Mouse (Mus musculus) liver, adult 2 months (tissue): ENCODE data around the gene Tent4a. TPM values are rescaled to one million over a fixed set of nuclear protein-coding genes. Genes with fewer than 3 reads are reported as not detected.
"Not testable (repeated sequence)": the region's sequence is repeated elsewhere in the genome, so short reads cannot be mapped to it uniquely, and the experiment has no call there.

Source experiments
- DNase-seq: peaks from one replicate; pipeline ENCODE4 v3.0.0-alpha.2; 2011; ENCODE audit warnings: low read depth, low spot score; ENCODE audit errors: extremely low read depth
- H3K27ac ChIP-seq: fragments of 200-500 bp; replicated peaks from 2 replicates; pipeline ENCODE4 v1.5.1; 2012; ENCODE audit warnings: low read depth, mild to moderate bottlenecking, control low read depth, inconsistent platforms, low read length; ENCODE audit not compliant: insufficient read depth
- H3K27me3 ChIP-seq: fragments of 200-500 bp; 2 replicates; pipeline ENCODE4 v1.6.1; 2012; ENCODE audit warnings: mild to moderate bottlenecking, moderate library complexity, low read length, inconsistent platforms; ENCODE audit not compliant: control insufficient read depth, insufficient read depth
- H3K36me3 ChIP-seq: fragments of 200-500 bp; 2 replicates; pipeline ENCODE4 v1.6.1; 2012; ENCODE audit warnings: low read length, inconsistent platforms; ENCODE audit not compliant: control insufficient read depth, insufficient read depth
- H3K4me1 ChIP-seq: fragments of 200-500 bp; 2 replicates; pipeline ENCODE4 v1.6.1; 2011; ENCODE audit warnings: low read length; ENCODE audit not compliant: control insufficient read depth, insufficient read depth
- H3K4me3 ChIP-seq: fragments of 200-500 bp; 2 replicates; pipeline ENCODE4 v1.5.1; 2011; ENCODE audit warnings: low read depth, mild to moderate bottlenecking, control low read depth, low read length, moderate library complexity; ENCODE audit not compliant: insufficient read depth
- H3K79me2 ChIP-seq: fragments of 200-500 bp; 2 replicates; pipeline ENCODE4 v1.6.1; 2012; ENCODE audit warnings: inconsistent platforms, mild to moderate bottlenecking, low read length, moderate library complexity; ENCODE audit not compliant: control insufficient read depth, insufficient read depth
- H3K9ac ChIP-seq: fragments of 200-500 bp; 2 replicates; pipeline ENCODE4 v1.6.1; 2012; ENCODE audit warnings: low read depth, mild to moderate bottlenecking, control low read depth, inconsistent platforms, low read length
- CTCF ChIP-seq: fragments of 200-500 bp; IDR thresholded peaks from 2 replicates; pipeline ENCODE4 v1.5.1; 2011; ENCODE audit warnings: low read depth, low read length, control low read depth
- POLR2A ChIP-seq: fragments of 200-500 bp; IDR thresholded peaks from 2 replicates; pipeline ENCODE4 v1.6.1; 2011; ENCODE audit warnings: low read length, control low read depth; ENCODE audit not compliant: insufficient read depth; ENCODE audit errors: extremely low read depth
- WGBS: fragments of 180-500 bp; shearing (Covaris S2); methylation state at CpG from one replicate; pipeline ENCODE4 v1.1.7; 2018; 5-methylcytosine and 5-hydroxymethylcytosine counted together
- polyA plus RNA-seq: library from polyadenylated mRNA; depleted of rRNA; stranded (reverse); fragments of >200 nt; gene quantifications from 2 replicates; pipeline ENCODE4 v1.2.3, GENCODE M21; 2012
- total RNA-seq: library from RNA; depleted of rRNA; stranded (reverse); fragments of >200 nt; gene quantifications from 2 replicates; pipeline ENCODE4 v1.2.3, GENCODE M21; 2014

The Tent4a gene
- total and polyA plus RNA-seq, 2 experiments: 8.7 to 11.0 TPM

DNA sequence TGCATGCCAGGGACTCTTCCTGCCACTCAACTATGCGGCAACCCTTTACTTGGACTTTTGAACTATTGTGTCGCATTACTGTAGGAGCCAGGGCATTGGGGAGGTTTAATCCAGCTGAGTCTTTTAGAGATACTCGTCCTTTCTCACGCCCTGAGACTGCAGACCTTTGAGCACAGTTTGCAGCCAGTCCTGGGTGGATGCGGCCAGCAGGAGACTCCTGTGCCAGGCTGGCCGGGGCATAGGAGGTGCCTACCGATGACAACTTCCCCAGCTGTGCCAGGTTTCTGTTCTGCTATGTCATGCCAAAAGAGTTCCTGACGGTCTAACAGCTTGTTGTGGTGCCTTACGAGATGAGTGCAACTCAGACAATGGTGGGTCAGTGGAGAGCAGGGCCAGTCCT, 34.8 kb upstream of the Tent4a start:
- TF ChIP-seq POLR2A: no peak
- peak; percentile 34 for TF ChIP-seq CTCF
- peak overlapping the region; percentile 9 for H3K9ac ChIP-seq
- peaks cover 6% of the 10 kb centered on the region for H3K4me1 ChIP-seq
- H3K4me3 ChIP-seq: no peak overlapping the region
- peak; percentile 98 for DNase-seq
- H3K27ac ChIP-seq: peak overlapping the region; percentile 77
- WGBS: 22% methylated on average over 9 of the region's 9 CpGs
- no peaks in the 10 kb centered on the region for H3K79me2 ChIP-seq
- H3K27me3 ChIP-seq: no peaks in the 10 kb centered on the region
- H3K36me3 ChIP-seq: no peaks in the 10 kb centered on the region

DNA sequence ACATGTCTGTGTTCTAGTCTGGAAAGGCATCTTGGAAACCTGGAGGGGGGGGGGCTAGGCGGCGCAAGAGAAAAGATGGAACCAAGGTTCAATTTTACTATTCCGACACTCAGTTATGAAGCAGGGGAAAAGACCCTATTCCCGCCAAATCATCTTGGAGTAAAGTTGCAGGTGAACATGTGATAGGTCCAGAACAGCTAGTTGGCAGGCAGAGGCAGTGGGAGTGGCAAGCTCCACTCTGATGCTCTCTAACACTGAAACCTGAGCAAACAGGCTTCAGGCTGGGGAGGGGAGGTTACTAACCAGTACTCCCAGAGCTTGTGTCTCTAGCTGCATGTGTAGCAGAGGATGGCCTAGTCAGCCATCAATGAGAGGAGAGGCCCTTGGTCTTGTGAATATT, 31.0 kb upstream of the Tent4a start:
- 83% methylated on average over 4 of the region's 4 CpGs for WGBS
- not testable (repeated sequence) for H3K9ac ChIP-seq

DNA sequence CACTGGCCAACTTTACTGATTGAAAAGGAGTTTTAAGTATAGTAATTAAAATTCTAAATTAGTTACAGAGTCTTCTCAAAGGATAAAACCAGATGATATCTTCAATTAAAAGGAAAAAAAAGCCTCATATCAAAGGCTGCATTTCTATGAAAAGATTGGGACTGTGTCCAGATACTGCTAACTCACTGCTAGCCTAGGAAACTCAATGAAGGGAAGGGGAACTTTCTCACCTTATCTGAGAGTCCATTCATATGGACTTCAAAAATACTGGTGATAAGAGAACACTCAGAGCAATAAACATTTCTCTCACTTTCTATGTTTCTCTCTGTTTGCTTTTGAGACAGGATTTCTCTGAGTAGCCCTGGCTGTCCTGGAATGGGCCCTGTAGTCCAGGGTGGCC, 30.2 kb upstream of the Tent4a start:
- Histone ChIP-seq H3K27ac (peak overlapping the region; percentile 99), H3K4me1 (peaks cover 16% of the 10 kb centered on the region), H3K27me3 (no peaks in the 10 kb centered on the region), H3K4me3 (no peak overlapping the region), H3K9ac (no peak overlapping the region), H3K36me3 (no peaks in the 10 kb centered on the region), H3K79me2 (no peaks in the 10 kb centered on the region)
- no peak for DNase-seq
- TF ChIP-seq POLR2A (no peak), CTCF (no peak)

More for the DNA sequence above, 31.0 kb upstream of the Tent4a start:
- H3K79me2 ChIP-seq, H3K27me3 ChIP-seq, H3K27ac ChIP-seq, H3K4me3 ChIP-seq, H3K36me3 ChIP-seq: not testable (repeated sequence)
- DNase-seq: peak; percentile 59
- peaks cover 16% of the 10 kb centered on the region for H3K4me1 ChIP-seq

DNA sequence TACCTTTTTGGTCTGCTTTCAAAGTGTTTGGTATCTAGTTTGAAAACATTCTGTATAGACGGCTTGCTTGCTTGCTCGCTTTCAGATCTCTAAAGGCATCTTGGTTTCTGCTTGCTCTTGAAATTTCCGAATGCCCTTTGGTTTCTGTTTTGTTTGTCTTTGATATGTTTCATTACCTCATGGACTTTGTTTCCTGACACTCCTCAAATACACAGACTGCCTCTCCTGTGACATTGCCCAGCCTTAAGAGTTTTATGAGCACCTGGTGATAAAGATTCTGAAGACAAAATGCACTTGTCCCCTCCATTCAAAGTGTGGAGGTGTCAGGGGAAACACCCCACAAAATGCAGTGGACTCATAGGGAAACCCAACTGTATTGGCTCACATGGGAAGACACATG, 29.5 kb upstream of the Tent4a start:
- Histone ChIP-seq H3K36me3 (no peaks in the 10 kb centered on the region), H3K79me2 (no peaks in the 10 kb centered on the region), H3K27ac (peak overlapping the region; percentile 99), H3K9ac (peak overlapping the region; percentile 71), H3K27me3 (no peaks in the 10 kb centered on the region), H3K4me3 (no peak overlapping the region), H3K4me1 (peaks cover 15% of the 10 kb centered on the region)
- TF ChIP-seq CTCF: no peak
- no peak for TF ChIP-seq POLR2A
- peak; percentile 91 for DNase-seq
- WGBS: 26% methylated on average over 3 of the region's 3 CpGs

DNA sequence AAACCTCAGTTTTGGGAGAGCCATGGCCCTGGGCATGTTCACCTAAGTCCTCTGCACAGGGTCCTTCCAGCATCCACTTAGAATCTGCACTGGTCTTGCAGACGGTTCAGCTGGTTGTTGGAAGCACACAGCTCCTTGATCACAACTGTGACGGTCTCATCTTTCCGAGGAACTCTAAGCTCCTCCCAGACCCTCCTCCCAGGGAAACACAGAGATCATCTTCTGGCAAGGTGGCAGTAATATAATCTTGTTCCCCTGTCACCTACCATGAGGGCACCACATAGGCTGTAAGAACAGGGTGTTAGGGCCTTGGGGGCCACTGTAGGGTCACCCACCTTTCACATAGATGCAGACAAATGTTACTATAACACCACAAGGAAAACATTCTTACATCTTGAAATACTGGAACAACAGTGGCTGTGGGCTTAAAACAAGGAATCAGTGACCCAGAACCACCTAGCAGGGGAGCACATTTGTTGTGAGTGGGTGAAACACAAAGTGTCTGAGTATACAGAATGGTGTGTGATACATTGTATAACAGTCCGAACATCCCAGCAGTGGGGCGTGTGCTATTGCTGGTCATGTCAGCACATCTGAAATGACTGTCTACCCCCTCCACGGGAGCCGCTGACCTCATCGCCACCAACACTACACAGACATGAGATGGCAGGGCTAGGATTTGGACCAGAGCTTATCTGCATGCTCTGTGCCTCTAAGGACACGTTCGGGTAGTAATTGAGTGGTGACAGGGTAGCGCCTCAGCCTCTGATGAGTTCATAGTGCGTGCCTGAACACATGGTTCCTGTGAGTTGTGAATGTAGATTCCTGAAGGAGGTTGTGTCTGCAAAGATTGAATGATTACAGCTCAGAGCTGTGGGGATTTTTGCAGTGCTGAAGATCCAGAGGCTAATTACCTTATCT, 28.5 kb upstream of the Tent4a start:
- WGBS: 68% methylated on average over 12 of the region's 12 CpGs
- no peaks in the 10 kb centered on the region for H3K36me3 ChIP-seq
- no peak for TF ChIP-seq CTCF
- no peak for TF ChIP-seq POLR2A
- H3K79me2 ChIP-seq: no peaks in the 10 kb centered on the region
- peak overlapping the region; percentile 55 for H3K27ac ChIP-seq
- H3K4me1 ChIP-seq: peaks cover 12% of the 10 kb centered on the region
- no peaks in the 10 kb centered on the region for H3K27me3 ChIP-seq
- H3K9ac ChIP-seq: no peak overlapping the region
- H3K4me3 ChIP-seq: no peak overlapping the region
- peak; percentile 43 for DNase-seq

DNA sequence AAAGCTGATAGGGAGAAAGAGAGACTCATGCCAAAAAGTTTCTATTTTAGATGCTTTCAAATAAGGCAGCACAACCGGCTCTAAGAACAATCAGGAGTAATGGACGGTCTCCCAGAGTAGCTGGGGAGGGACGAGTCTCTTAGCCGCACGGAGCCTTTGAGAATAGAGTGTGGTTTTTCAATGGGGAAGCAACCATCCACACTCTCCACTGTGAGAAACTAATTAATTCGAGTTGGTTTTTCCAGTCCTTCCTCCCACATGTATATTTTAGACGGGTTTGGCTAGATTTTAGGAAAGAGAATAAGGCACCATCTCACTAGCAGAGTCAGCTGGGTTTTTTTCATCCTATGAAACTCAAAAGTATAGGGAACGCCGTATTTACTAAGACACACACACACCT, 27.6 kb upstream of the Tent4a start:
- 90% methylated on average over 9 of the region's 9 CpGs for WGBS
- no peaks in the 10 kb centered on the region for H3K79me2 ChIP-seq
- H3K4me3 ChIP-seq: no peak overlapping the region
- H3K36me3 ChIP-seq: no peaks in the 10 kb centered on the region
- H3K4me1 ChIP-seq: peaks cover 12% of the 10 kb centered on the region
- H3K27ac ChIP-seq: no peak overlapping the region
- H3K9ac ChIP-seq: no peak overlapping the region
- no peak for TF ChIP-seq CTCF
- TF ChIP-seq POLR2A: no peak
- H3K27me3 ChIP-seq: no peaks in the 10 kb centered on the region
- no peak for DNase-seq
